Mouse (Mus musculus): ENCODE measurements at regions not wholly inside any gene's neighbourhood (a gene's known extent, or its start where the extent isn't known, plus 50 kb on each side); places are given as distances from the start of the nearest gene placed in this dataset.

DNA sequence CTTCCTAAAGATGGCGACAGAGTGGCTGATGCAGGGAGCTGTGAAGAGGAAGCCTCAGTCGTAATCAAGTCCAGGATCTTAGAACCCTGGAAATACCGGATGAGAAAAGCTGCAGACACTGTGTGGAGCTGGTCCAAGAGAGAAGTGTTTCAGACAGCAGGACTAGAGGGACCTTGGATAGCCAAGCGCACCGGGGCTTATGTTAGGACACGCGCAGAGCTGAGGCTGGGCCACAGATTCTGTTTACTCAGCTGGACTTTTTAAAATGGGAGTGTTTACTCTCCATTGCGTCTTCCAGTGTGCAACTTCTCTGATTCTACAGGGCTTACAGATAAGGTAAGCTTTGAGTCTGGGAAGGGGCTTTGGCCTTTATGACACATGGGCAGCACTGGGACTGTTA, 66.4 kb upstream of the Itprid1 start:
- TF ChIP-seq CTCF (IDR thresholded peaks at IDR 0.05; ENCODE audit: low read depth) (no peak), EP300 (IDR thresholded peaks at IDR 0.05; ENCODE audit: low read depth) (no peak)
